Mouse (Mus musculus) thymus, postnatal 25 days (tissue): ENCODE measurements at regions not wholly inside any gene's neighbourhood (a gene's known extent, or its start where the extent isn't known, plus 50 kb on each side); places are given as distances from the start of the nearest gene placed in this dataset.

Experiments
- DNase-seq: peaks from one replicate; pipeline ENCODE4 v3.0.0; 2022

GRCm38 (mm10) chr10:68378212-68378611 lies 99.7 kb upstream of the Arid5b start:
- no peak for DNase-seq

GRCm38 (mm10) chr10:68377479-68377878 lies 98.9 kb upstream of the Arid5b start:
- no peak for DNase-seq

GRCm38 (mm10) chr10:68373875-68374274 lies 95.3 kb upstream of the Arid5b start:
- DNase-seq: no peak

GRCm38 (mm10) chr10:68371785-68372184 lies 93.2 kb upstream of the Arid5b start:
- DNase-seq: no peak

GRCm38 (mm10) chr10:68370986-68371385 lies 92.4 kb upstream of the Arid5b start:
- DNase-seq: no peak

GRCm38 (mm10) chr10:68366796-68367195 lies 88.3 kb upstream of the Arid5b start:
- no peak for DNase-seq

GRCm38 (mm10) chr10:68360765-68361483 lies 82.4 kb upstream of the Arid5b start:
- no peak for DNase-seq

- peak; percentile 6 for DNase-seq
Observed at GRCm38 (mm10) chr10:68359135-68359534, 80.6 kb upstream of the Arid5b start.

GRCm38 (mm10) chr10:68356973-68357372 lies 78.4 kb upstream of the Arid5b start:
- DNase-seq: peak; percentile 9

GRCm38 (mm10) chr10:68356521-68356920 lies 78.0 kb upstream of the Arid5b start:
- no peak for DNase-seq

GRCm38 (mm10) chr10:68356093-68356485 lies 77.5 kb upstream of the Arid5b start:
- DNase-seq: no peak

- DNase-seq: no peak
Observed at GRCm38 (mm10) chr10:68355471-68356092, 77.0 kb upstream of the Arid5b start.

- no peak for DNase-seq
Observed at GRCm38 (mm10) chr10:68354335-68355231, 76.0 kb upstream of the Arid5b start.

- no peak for DNase-seq
Observed at GRCm38 (mm10) chr10:68353692-68354232, 75.2 kb upstream of the Arid5b start.

GRCm38 (mm10) chr10:68351841-68352555 lies 73.5 kb upstream of the Arid5b start:
- no peak for DNase-seq

GRCm38 (mm10) chr10:68351441-68351840 lies 72.9 kb upstream of the Arid5b start:
- no peak for DNase-seq

GRCm38 (mm10) chr10:68350798-68351197 lies 72.3 kb upstream of the Arid5b start:
- no peak for DNase-seq

GRCm38 (mm10) chr10:68347806-68348205 lies 69.3 kb upstream of the Arid5b start:
- no peak for DNase-seq

GRCm38 (mm10) chr10:68344991-68345720 lies 66.6 kb upstream of the Arid5b start:
- no peak for DNase-seq

- DNase-seq: no peak
Observed at GRCm38 (mm10) chr10:68344211-68344610, 65.7 kb upstream of the Arid5b start.

- DNase-seq: no peak
Observed at GRCm38 (mm10) chr10:68334054-68334453, 55.5 kb upstream of the Arid5b start.
